Mouse (Mus musculus): ENCODE measurements around the gene Otx2.

DNA sequence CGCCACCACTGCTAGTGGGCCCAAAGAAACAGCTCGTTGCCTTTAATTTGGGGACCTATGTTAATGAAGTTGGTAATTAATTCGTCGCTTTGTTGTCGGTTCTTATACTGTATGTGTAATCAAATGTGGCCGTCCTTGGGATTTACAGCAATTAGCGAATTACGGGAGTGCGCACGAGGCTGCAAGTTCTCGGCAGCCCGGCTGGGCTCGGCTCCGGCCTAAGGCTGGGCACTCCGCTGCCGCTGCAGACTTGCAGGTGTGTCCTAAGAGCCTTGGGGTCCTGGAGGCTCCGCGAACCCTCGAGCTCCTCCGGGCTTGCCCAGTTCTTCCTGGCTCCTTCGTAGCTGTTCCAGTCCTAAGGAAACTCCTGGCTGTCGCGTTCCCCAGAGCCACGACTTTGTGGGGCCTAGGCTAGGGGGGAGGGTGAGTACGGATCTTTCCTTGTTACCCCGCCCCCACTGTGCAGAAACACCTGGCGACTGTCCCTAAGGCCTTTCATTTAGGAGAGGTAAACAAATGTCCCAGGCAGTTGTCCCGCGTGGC is 4.8 kb downstream of the Otx2 start:
- TF ChIP-seq CTCF (IDR thresholded peaks at IDR 0.05; ENCODE audit: low read depth) (no peak), EP300 (IDR thresholded peaks at IDR 0.05; ENCODE audit: low read depth) (no peak)

Measured in liver, embryonic 14.5 days (tissue).